Mouse (Mus musculus): Measurements from ENCODE around the gene Gm20441.

DNA sequence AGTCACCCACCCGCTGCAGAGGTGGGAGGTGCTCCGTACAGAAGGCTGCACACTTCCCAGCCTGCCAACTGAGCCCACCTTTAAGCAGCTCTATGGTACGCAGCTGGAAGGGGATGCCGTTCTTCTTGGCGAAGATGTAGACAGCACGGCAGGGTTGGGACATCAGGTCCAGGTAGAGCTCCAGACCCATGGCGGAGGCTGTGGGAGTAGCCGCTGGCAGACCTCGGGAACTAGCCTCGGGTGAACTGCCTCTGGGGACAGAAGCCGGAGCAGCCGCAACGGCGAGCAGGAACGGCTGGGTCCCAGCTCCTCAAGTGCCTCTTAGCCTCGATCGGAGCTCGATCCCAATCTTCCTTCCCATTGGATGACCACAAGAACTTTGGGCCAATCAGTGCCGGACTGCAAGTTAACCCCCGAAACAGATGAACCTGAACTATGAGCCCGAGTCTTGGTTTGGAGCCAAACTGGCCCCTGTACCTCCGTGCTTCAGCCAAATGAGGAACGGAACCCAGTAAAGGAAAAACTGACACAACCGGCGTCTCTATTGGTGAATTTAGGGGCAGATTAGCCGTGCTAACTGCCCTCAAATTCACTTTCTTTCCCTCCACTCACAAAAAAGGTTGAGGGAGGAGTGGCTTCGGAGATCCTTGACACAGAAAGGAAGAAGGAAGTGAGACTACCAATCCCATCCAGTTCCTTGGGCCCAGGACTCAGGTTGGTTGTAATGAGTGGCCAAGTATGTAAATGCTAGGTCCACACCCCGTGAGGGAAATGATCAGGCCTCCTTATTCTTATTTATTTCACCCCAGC is at the start of gene Gm20441, which contains the start of gene Gstt3:
- TF ChIP-seq POLR2A (IDR thresholded peaks at IDR 0.05; ENCODE audit: low read depth, low read length) (peak; percentile 78), CTCF (IDR thresholded peaks at IDR 0.05; ENCODE audit: borderline replicate concordance, insufficient read depth, low read length) (no peak)

Measured in embryonic fibroblast, embryonic 13.5 days (primary cell).